ENCODE assay signal across 10 mouse cellular contexts in the genomic region with DNA sequence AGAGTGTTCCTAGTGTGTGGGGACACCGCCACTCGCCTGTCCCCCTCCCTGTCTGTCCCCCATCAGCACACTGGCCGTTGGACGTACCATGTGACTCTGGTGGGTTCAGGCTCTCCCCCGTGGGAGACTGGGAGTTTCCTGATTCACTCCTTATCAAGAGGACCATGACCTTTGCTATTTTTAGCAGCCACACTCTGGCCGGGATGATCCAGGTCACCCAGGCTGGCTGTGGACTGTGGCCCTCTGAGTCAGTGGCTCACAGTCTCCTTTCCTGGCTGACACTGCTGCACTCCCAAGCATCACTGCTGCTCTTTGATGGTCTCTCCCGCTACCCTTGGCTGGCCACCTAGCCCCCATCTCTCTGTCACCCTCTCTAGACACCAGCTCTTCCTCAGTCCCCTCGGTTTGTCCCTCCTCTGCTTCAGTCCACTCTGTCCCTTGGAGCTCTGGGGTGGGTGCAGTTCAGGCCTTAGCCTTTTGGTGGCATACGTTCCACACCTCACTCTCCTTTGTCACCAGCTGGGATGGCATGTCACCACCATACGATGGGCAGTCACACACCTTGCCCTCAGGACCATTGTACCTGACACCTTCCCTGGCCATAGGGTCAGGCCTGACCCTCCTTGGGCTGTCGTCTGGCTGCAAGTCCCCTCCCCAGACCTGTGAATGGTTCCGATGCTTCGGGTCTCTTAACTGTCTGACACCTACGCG.
DNase-seq lines count a peak whose midpoint lies in the region; ATAC-seq lines count a peak whose summit lies in the region.
"Had no signal": no experiment of that assay in that cellular context is flagged by ENCODE, and none has a peak within 500 bp of the region (broad histone marks: within the 10 kb centered on the region; RNA-seq: fewer than 3 reads in every experiment).

No protein-coding gene starts in this region.

- H3K4me1 ChIP-seq in embryonic facial prominence, embryonic 12.5 days = peaks cover 81% of the 10 kb centered on the region
- H3K4me1 ChIP-seq in hindbrain, embryonic 12.5 days = peaks cover 75% of the 10 kb centered on the region
- peaks cover 42% of the 10 kb centered on the region for H3K4me1 ChIP-seq in limb, embryonic 11.5 days (ENCODE audit: control insufficient read depth, insufficient read depth, low read length)
- peaks cover 60% of the 10 kb centered on the region for H3K4me1 ChIP-seq in midbrain, embryonic 14.5 days (ENCODE audit: control insufficient read depth, insufficient read depth, low read length)

- ATAC-seq in embryonic facial prominence, embryonic 12.5 days (ENCODE audit: insufficient number of reproducible peaks, insufficient read depth, low FRiP score, low TSS enrichment) = no peak
- no peak for ATAC-seq in hindbrain, embryonic 12.5 days (ENCODE audit: low FRiP score)
- ATAC-seq in limb, embryonic 11.5 days (ENCODE audit: insufficient number of reproducible peaks, low FRiP score, low TSS enrichment, low read depth) = 0 out of 2 replicates have a peak, but pooled peaks have one; percentile 20
- no peak for ATAC-seq in midbrain, embryonic 14.5 days (ENCODE audit: low FRiP score, low TSS enrichment)

- H3K27me3 ChIP-seq in embryonic facial prominence, embryonic 12.5 days = no peaks in the 10 kb centered on the region
- H3K27me3 ChIP-seq in hindbrain, embryonic 12.5 days = no peaks in the 10 kb centered on the region
- no peaks in the 10 kb centered on the region for H3K27me3 ChIP-seq in limb, embryonic 11.5 days (ENCODE audit: control insufficient read depth, insufficient read depth, low read length)
- no peaks in the 10 kb centered on the region for H3K27me3 ChIP-seq in midbrain, embryonic 14.5 days (ENCODE audit: control insufficient read depth, insufficient read depth, low read length)
- H3K27me3 ChIP-seq: embryonic facial prominence, embryonic 13.5 days; limb, embryonic 12.5 days had no signal

- no peaks in the 10 kb centered on the region for H3K36me3 ChIP-seq in embryonic facial prominence, embryonic 12.5 days
- H3K36me3 ChIP-seq in hindbrain, embryonic 12.5 days = no peaks in the 10 kb centered on the region
- H3K36me3 ChIP-seq in limb, embryonic 11.5 days (ENCODE audit: control insufficient read depth, insufficient read depth, low read length) = no peaks in the 10 kb centered on the region
- no peaks in the 10 kb centered on the region for H3K36me3 ChIP-seq in midbrain, embryonic 14.5 days (ENCODE audit: control insufficient read depth, insufficient read depth, low read length)
- H3K36me3 ChIP-seq: embryonic facial prominence, embryonic 13.5 days; limb, embryonic 12.5 days had no signal

- H3K4me2 ChIP-seq in embryonic facial prominence, embryonic 12.5 days (replicated peaks) = no peak overlapping the region
- no peak overlapping the region for H3K4me2 ChIP-seq in hindbrain, embryonic 12.5 days (replicated peaks)
- H3K4me2 ChIP-seq in limb, embryonic 11.5 days (ENCODE audit: low read depth, severe bottlenecking) = no peak overlapping the region
- no peak overlapping the region for H3K4me2 ChIP-seq in midbrain, embryonic 14.5 days (ENCODE audit: low read length)
- H3K4me2 ChIP-seq: embryonic facial prominence, embryonic 13.5 days; limb, embryonic 12.5 days had no signal

- WGBS in embryonic facial prominence, embryonic 12.5 days = 58% methylated on average over 15 of the region's 15 CpGs
- 54% methylated on average over 15 of the region's 15 CpGs for WGBS in hindbrain, embryonic 12.5 days
- 51% methylated on average over 15 of the region's 15 CpGs for WGBS in limb, embryonic 11.5 days
- 55% methylated on average over 15 of the region's 15 CpGs for WGBS in midbrain, embryonic 14.5 days

- no peak overlapping the region for H3K4me3 ChIP-seq in embryonic facial prominence, embryonic 12.5 days
- H3K4me3 ChIP-seq in hindbrain, embryonic 12.5 days = no peak overlapping the region
- H3K4me3 ChIP-seq in limb, embryonic 11.5 days (ENCODE audit: low read depth, low read length) = no peak overlapping the region
- H3K4me3 ChIP-seq in midbrain, embryonic 14.5 days (replicated peaks; ENCODE audit: low read depth, low read length) = no peak overlapping the region
- H3K4me3 ChIP-seq: embryonic facial prominence, embryonic 13.5 days; limb, embryonic 12.5 days had no signal

- peak; percentile 73 to 91 for DNase-seq in adrenal gland, adult (ENCODE audit: inconsistent age in 2 of 2, low spot score in 1 of 2)
- no peak for DNase-seq in adrenal gland, postnatal 4 days (ENCODE audit: low spot score in 2 of 2)
- DNase-seq in adrenal gland, adult 18-20 months (ENCODE audit: low spot score in 2 of 2) = peak; percentile 47 to 48
- peak; percentile 62 for DNase-seq in limb, embryonic 11.5 days (ENCODE audit: low spot score)
- peak; percentile 75 for DNase-seq in midbrain, embryonic 14.5 days
- no peak for DNase-seq in spleen, postnatal 14 days (ENCODE audit: low spot score in 2 of 2)

- peak overlapping the region; percentile 73 for H3K27ac ChIP-seq in embryonic facial prominence, embryonic 12.5 days
- peak overlapping the region; percentile 12 for H3K27ac ChIP-seq in hindbrain, embryonic 12.5 days
- 0 out of 2 replicates have a peak overlapping the region, but pooled peaks have one; percentile 33 for H3K27ac ChIP-seq in limb, embryonic 11.5 days (replicated peaks; ENCODE audit: low read depth, low read length)
- H3K27ac ChIP-seq in midbrain, embryonic 14.5 days (replicated peaks; ENCODE audit: low read depth, low read length) = 0 out of 2 replicates have a peak overlapping the region, but pooled peaks have one; percentile 37
- H3K27ac ChIP-seq: embryonic facial prominence, embryonic 13.5 days had no signal

- peak overlapping the region; percentile 30; the same call in 1 of the 2 replicates for H3K9ac ChIP-seq in embryonic facial prominence, embryonic 12.5 days
- peak overlapping the region; percentile 40; the same call in 1 of the 2 replicates for H3K9ac ChIP-seq in hindbrain, embryonic 12.5 days
- H3K9ac ChIP-seq in limb, embryonic 11.5 days (ENCODE audit: low read length) = no peak overlapping the region
- H3K9ac ChIP-seq in midbrain, embryonic 14.5 days (replicated peaks; ENCODE audit: low read length) = no peak overlapping the region
- H3K9ac ChIP-seq: embryonic facial prominence, embryonic 13.5 days; limb, embryonic 12.5 days had no signal

- H3K9me3 ChIP-seq in embryonic facial prominence, embryonic 12.5 days = no peaks in the 10 kb centered on the region
- H3K9me3 ChIP-seq in hindbrain, embryonic 12.5 days (replicated peaks) = no peaks in the 10 kb centered on the region
- no peaks in the 10 kb centered on the region for H3K9me3 ChIP-seq in limb, embryonic 11.5 days (ENCODE audit: control insufficient read depth, low read length)
- H3K9me3 ChIP-seq in midbrain, embryonic 14.5 days (ENCODE audit: control insufficient read depth, low read length) = no peaks in the 10 kb centered on the region
- H3K9me3 ChIP-seq: embryonic facial prominence, embryonic 13.5 days; limb, embryonic 12.5 days had no signal

Comparison
In these comparisons a context has a peak if more than half of its experiments do, and no peak if none do; other contexts are left out.
1. DNase-seq: peak in adrenal gland, adult (2 of 2), adrenal gland, adult 18-20 months (2 of 2), limb, embryonic 11.5 days (single experiment) and midbrain, embryonic 14.5 days (single experiment); none in adrenal gland, postnatal 4 days (0 of 2) and spleen, postnatal 14 days (0 of 2).
2. H3K27ac ChIP-seq: peak in every context shown above with its lines; median percentile 73 in embryonic facial prominence, embryonic 12.5 days; 37 in midbrain, embryonic 14.5 days; 33 in limb, embryonic 11.5 days; 12 in hindbrain, embryonic 12.5 days.
3. H3K9ac ChIP-seq: peak in embryonic facial prominence, embryonic 12.5 days (single experiment) and hindbrain, embryonic 12.5 days (single experiment); none in limb, embryonic 11.5 days (single experiment) and midbrain, embryonic 14.5 days (single experiment).